Mouse (Mus musculus): Measurements from ENCODE around the gene Gm17324.

The Gm17324 gene

DNA sequence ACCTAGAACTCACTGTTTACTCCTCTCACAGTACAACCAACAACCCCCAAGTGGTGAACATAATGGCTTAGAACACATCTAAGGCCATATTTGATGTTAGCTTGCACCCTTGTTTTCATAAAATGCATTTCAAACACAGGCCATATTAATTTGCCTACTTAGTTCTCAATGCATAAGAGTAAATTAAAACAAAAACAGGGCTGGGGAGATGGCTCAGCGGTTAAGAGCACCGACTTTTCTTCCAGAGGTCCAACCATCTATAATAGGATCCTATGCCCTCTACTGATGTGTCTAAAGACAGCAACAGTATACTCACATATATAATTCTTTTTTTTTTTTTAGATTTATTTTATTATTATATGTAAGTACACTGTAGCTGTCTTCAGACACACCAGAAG, 26.8 kb upstream of the Gm17324 start:
- Histone ChIP-seq H3K9me3 (ENCODE audit: low read length) (no peaks in the 10 kb centered on the region), H3K27me3 (ENCODE audit: insufficient read depth, low read length) (no peaks in the 10 kb centered on the region), H3K4me3 (replicated peaks; ENCODE audit: low read length) (no peak overlapping the region), H3K4me1 (replicated peaks; ENCODE audit: low read depth, low read length) (no peaks in the 10 kb centered on the region), H3K36me3 (ENCODE audit: insufficient read depth, low read length) (peaks cover 90% of the 10 kb centered on the region)
- no peak for TF ChIP-seq POU5F1 (IDR thresholded peaks at IDR 0.05; ENCODE audit: borderline replicate concordance, low read length)
- TF ChIP-seq CTCF (conservative IDR thresholded peaks at IDR 0.05; ENCODE audit: low read length) = no peak
- no peak for TF ChIP-seq NANOG (IDR thresholded peaks at IDR 0.05; ENCODE audit: borderline replicate concordance, low read length)

DNA sequence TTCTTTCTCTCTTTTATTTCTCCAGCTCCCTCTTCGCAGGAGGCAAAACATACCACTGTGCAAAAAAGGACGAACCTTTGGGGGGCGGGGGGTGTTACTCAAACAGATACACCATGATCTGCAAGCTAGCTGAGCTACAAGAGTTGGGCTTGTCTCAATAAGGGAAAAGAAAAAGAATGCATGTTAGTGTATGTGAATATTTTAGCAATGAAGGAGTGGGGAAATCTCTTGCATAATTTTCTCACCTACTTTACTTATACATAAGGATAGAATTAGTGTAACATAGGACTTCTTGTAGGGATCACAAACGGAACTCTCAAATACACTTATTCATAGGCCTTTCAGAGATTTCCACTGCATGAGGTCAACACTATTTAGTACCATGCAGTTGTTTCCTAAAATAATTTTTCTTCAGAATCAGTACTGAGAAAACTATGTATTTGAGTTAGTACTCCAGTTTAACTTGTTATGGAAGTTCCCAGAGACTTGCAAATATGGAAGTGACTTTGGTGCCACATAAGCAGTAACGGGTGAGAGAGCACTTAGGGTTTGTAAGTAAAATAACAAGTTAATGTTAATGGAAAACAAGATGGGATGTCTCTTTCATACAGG, 26.3 kb upstream of the Gm17324 start:
- Histone ChIP-seq H3K9me3 (ENCODE audit: low read length) (no peaks in the 10 kb centered on the region), H3K4me1 (replicated peaks; ENCODE audit: low read depth, low read length) (no peaks in the 10 kb centered on the region), H3K36me3 (ENCODE audit: insufficient read depth, low read length) (peaks cover 90% of the 10 kb centered on the region)

DNA sequence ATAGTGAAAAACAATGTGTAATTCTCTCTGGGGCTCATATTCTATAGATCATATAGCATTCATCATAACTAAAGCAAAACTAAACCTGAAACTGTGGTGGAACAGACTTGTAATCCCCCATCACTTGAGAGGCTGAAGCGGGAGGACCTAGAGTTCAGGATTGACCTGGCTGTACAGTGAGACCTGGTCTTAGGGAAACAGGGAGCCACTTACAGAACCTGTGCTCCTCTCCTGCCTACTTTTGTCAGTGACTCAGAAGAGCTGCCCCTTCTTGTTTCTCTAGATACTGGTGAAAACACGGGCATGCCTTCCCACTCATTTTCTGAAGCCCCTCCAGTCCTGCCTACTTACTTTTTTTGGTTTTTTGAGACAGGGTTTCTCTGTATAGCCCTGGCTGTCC, 25.7 kb upstream of the Gm17324 start:
- Histone ChIP-seq H3K4me1 (replicated peaks; ENCODE audit: low read depth, low read length) (no peaks in the 10 kb centered on the region), H3K9me3 (ENCODE audit: low read length) (no peaks in the 10 kb centered on the region), H3K27me3 (ENCODE audit: insufficient read depth, low read length) (no peaks in the 10 kb centered on the region), H3K36me3 (ENCODE audit: insufficient read depth, low read length) (peaks cover 90% of the 10 kb centered on the region), H3K4me3 (replicated peaks; ENCODE audit: low read length) (no peak overlapping the region)
- TF ChIP-seq CTCF (conservative IDR thresholded peaks at IDR 0.05; ENCODE audit: low read length) (no peak), NANOG (IDR thresholded peaks at IDR 0.05; ENCODE audit: borderline replicate concordance, low read length) (no peak), POU5F1 (IDR thresholded peaks at IDR 0.05; ENCODE audit: borderline replicate concordance, low read length) (no peak)

More for the DNA sequence above, 26.3 kb upstream of the Gm17324 start:
- no peak overlapping the region for H3K4me3 ChIP-seq (replicated peaks; ENCODE audit: low read length)
- TF ChIP-seq CTCF (conservative IDR thresholded peaks at IDR 0.05; ENCODE audit: low read length) (no peak), NANOG (IDR thresholded peaks at IDR 0.05; ENCODE audit: borderline replicate concordance, low read length) (no peak), POU5F1 (IDR thresholded peaks at IDR 0.05; ENCODE audit: borderline replicate concordance, low read length) (no peak)
- no peaks in the 10 kb centered on the region for H3K27me3 ChIP-seq (ENCODE audit: insufficient read depth, low read length)

DNA sequence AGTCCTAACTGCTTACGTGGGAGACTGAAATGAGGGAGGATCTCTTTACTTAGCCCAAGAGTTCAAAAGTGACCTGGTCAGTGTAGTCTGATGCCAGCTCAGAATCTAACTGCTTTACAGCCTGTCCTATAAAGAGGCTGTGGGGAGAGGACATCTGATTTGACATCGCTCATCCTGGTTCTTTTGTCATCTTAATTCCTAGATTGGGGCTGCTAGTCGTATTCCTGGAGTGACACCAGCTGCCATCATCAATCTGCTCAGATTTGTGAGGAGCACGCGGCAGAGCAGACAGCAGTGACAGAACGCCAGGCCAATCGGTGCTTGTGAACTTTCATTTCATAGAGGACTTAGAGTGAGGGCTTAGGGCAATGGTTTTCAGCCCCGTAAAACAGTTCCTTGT, 25.0 kb upstream of the Gm17324 start:
- no peak for TF ChIP-seq NANOG (IDR thresholded peaks at IDR 0.05; ENCODE audit: borderline replicate concordance, low read length)
- Histone ChIP-seq H3K4me1 (replicated peaks; ENCODE audit: low read depth, low read length) (no peaks in the 10 kb centered on the region), H3K27me3 (ENCODE audit: insufficient read depth, low read length) (no peaks in the 10 kb centered on the region), H3K4me3 (replicated peaks; ENCODE audit: low read length) (no peak overlapping the region), H3K36me3 (ENCODE audit: insufficient read depth, low read length) (peaks cover 90% of the 10 kb centered on the region), H3K9me3 (ENCODE audit: low read length) (no peaks in the 10 kb centered on the region)

DNA sequence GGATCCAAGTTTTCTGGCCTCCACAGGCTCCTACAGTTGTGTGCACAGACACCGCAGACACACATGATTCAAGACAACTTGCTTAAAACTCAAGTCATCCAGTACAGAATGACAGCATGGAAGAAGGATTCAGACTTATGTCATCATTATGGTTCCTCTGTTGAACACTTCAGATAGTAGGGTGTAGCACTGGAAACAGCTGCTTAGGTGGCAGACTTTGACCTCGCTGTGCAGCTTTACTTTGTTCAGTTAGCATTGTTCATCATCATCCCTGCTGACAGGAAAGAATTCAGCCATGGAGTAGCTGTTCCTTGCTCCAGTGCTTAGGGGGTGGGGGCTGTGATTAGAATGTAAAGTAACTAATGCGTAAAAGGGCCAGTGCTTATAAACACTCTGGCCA, 17.1 kb upstream of the Gm17324 start:
- Histone ChIP-seq H3K9me3 (ENCODE audit: low read length) (no peaks in the 10 kb centered on the region), H3K27me3 (ENCODE audit: insufficient read depth, low read length) (no peaks in the 10 kb centered on the region), H3K4me1 (replicated peaks; ENCODE audit: low read depth, low read length) (no peaks in the 10 kb centered on the region), H3K4me3 (replicated peaks; ENCODE audit: low read length) (no peak overlapping the region), H3K36me3 (ENCODE audit: insufficient read depth, low read length) (peaks cover 88% of the 10 kb centered on the region)
- TF ChIP-seq CTCF (conservative IDR thresholded peaks at IDR 0.05; ENCODE audit: low read length) (no peak), POU5F1 (IDR thresholded peaks at IDR 0.05; ENCODE audit: borderline replicate concordance, low read length) (no peak), NANOG (IDR thresholded peaks at IDR 0.05; ENCODE audit: borderline replicate concordance, low read length) (no peak)

GRCm38 (mm10) chr9:78463337-78463736, 14.8 kb upstream of the Gm17324 start:
- H3K27me3 ChIP-seq (ENCODE audit: insufficient read depth, low read length) = no peaks in the 10 kb centered on the region
- no peak overlapping the region for H3K4me3 ChIP-seq (replicated peaks; ENCODE audit: low read length)
- H3K9me3 ChIP-seq (ENCODE audit: low read length) = no peaks in the 10 kb centered on the region
- H3K36me3 ChIP-seq (ENCODE audit: insufficient read depth, low read length) = peaks cover 86% of the 10 kb centered on the region
- TF ChIP-seq CTCF (conservative IDR thresholded peaks at IDR 0.05; ENCODE audit: low read length) (no peak), NANOG (IDR thresholded peaks at IDR 0.05; ENCODE audit: borderline replicate concordance, low read length) (no peak), POU5F1 (IDR thresholded peaks at IDR 0.05; ENCODE audit: borderline replicate concordance, low read length) (no peak)
- no peaks in the 10 kb centered on the region for H3K4me1 ChIP-seq (replicated peaks; ENCODE audit: low read depth, low read length)

- Histone ChIP-seq H3K9me3 (ENCODE audit: low read length) (no peaks in the 10 kb centered on the region), H3K27me3 (ENCODE audit: insufficient read depth, low read length) (no peaks in the 10 kb centered on the region), H3K4me1 (replicated peaks; ENCODE audit: low read depth, low read length) (peaks cover 24% of the 10 kb centered on the region), H3K4me3 (replicated peaks; ENCODE audit: low read length) (peak overlapping the region; percentile 37; the same call in 1 of the 2 replicates), H3K36me3 (ENCODE audit: insufficient read depth, low read length) (peaks cover 80% of the 10 kb centered on the region)
- TF ChIP-seq POU5F1 (IDR thresholded peaks at IDR 0.05; ENCODE audit: borderline replicate concordance, low read length) = no peak
- TF ChIP-seq CTCF (conservative IDR thresholded peaks at IDR 0.05; ENCODE audit: low read length) = no peak
- TF ChIP-seq NANOG (IDR thresholded peaks at IDR 0.05; ENCODE audit: borderline replicate concordance, low read length) = no peak
Measured at GRCm38 (mm10) chr9:78457026-78457425, 8.4 kb upstream of the Gm17324 start.

DNA sequence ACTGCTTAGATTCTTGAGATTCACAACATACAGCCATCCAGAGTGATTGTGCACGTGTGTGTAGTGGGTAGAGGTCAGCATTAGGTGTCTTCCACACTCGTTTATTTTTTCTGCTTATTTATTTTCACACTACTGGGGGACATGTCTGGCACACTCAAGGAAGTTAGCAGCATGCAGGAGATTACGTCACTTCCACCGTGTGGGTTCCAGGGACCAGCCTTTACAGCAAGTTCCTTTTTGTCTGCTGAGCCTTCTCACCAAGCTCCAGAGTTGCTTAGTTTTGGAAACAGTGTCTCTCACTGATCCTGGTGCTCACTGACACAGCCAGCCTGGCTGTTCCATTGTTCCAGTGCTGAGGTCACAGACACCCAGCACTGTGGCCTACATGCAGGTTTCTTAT, 2.8 kb upstream of the Gm17324 start:
- Histone ChIP-seq H3K4me1 (replicated peaks; ENCODE audit: low read depth, low read length) (peaks cover 34% of the 10 kb centered on the region), H3K27me3 (ENCODE audit: insufficient read depth, low read length) (peaks cover 3% of the 10 kb centered on the region), H3K4me3 (replicated peaks; ENCODE audit: low read length) (no peak overlapping the region), H3K36me3 (ENCODE audit: insufficient read depth, low read length) (peaks cover 58% of the 10 kb centered on the region), H3K9me3 (ENCODE audit: low read length) (no peaks in the 10 kb centered on the region)
- no peak for TF ChIP-seq POU5F1 (IDR thresholded peaks at IDR 0.05; ENCODE audit: borderline replicate concordance, low read length)

DNA sequence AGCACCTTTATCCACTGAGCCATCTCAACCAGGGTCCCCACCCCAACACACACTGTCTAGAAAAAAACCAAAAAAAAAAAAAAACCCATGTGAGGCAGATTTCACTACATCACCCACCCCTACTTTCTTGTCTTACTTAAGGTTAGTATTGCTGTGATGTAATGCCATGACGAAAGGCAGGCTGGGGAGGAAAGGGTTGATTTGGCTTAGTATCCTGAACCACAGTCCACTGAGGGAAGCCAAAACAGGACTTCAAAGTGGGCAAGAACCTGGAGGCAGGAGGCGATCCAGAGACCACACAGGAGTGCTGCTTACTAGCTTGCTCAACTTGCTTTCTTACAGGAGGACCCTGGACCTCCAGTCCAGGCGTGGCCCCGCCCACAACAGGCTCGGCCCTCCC, 1.8 kb upstream of the Gm17324 start:
- TF ChIP-seq NANOG (IDR thresholded peaks at IDR 0.05; ENCODE audit: borderline replicate concordance, low read length) = no peak
- TF ChIP-seq CTCF (conservative IDR thresholded peaks at IDR 0.05; ENCODE audit: low read length) = no peak
- TF ChIP-seq POU5F1 (IDR thresholded peaks at IDR 0.05; ENCODE audit: borderline replicate concordance, low read length) = no peak
- H3K27me3 ChIP-seq (ENCODE audit: insufficient read depth, low read length) = peaks cover 11% of the 10 kb centered on the region
- no peak overlapping the region for H3K4me3 ChIP-seq (replicated peaks; ENCODE audit: low read length)
- H3K4me1 ChIP-seq (replicated peaks; ENCODE audit: low read depth, low read length) = peaks cover 25% of the 10 kb centered on the region
- H3K9me3 ChIP-seq (ENCODE audit: low read length) = no peaks in the 10 kb centered on the region
- H3K36me3 ChIP-seq (ENCODE audit: insufficient read depth, low read length) = peaks cover 58% of the 10 kb centered on the region

Data from E14TG2a.4 (cell line).